Mouse (Mus musculus) lung, postnatal 4 days (tissue): ENCODE results near the gene Dnajc12.
A peak's percentile ranks its signal among the peaks of the same experiment; 100 is the strongest.
"Not testable (repeated sequence)": the region's sequence is repeated elsewhere in the genome, so short reads cannot be mapped to it uniquely, and the experiment has no call there.

Experiments used
- DNase-seq, 2 experiments: peaks; one replicate each; pipeline ENCODE4 v3.0.0; 2021

Dnajc12 gene

DNA sequence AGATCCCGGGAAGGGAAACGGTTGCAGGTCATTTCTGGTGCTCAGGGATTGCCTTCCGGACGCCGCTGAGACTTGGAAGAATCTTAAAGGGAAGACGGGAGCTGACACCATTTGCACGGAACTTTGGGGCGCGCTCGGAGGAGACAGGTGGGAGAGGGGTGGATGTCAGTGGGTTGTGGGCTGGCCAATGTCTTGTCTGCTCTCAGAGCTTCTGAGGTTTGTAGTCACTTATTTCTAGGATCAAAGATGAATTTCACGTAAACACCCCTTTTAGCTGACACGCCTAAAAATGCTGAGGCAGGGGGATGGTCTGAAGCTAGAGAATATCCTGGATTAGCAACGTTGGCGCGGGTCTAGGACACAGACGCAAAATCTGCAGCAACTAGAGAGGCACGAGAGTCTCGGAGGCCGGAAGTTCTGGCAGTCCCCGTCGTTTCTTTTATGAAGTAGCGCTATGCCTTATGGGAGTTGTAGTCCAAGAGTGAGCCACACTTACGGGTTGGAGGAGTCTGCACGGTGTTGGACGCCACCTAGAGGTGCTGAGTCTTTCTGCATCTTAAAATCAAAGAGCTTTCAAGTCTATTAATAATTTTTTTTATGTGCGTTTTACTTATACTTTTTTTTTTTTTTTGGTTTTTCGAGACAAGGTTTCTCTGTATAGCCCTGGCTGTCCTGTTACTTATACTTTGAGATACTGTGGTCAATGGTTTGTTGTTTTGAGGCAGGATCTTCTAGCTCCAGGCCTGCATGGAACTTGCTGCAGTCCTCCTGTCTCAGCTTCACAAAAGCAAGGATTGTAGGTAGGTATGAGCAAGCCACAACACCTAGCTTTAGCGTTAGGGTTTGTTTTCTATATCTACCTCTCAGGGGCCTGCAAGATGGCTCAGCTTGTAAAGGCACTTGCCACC is at the start of gene Dnajc12:
TSS of gene Dnajc12 (plus strand) at position 72 of the 908 bp plus-strand sequence.
- DNase-seq: peak; percentile 85 to 87

GRCm38 (mm10) chr10:63336901-63337300 is 45.3 kb upstream of the Dnajc12 start:
- no peak for DNase-seq

- no peak for DNase-seq
These were observed 44.9 kb upstream of the Dnajc12 start for GRCm38 (mm10) chr10:63337326-63337725.

GRCm38 (mm10) chr10:63337951-63338836 is 44.0 kb upstream of the Dnajc12 start:
- DNase-seq: peak; percentile 71 to 85

- peak; percentile 92 to 96 for DNase-seq
These were observed 43.2 kb upstream of the Dnajc12 start for GRCm38 (mm10) chr10:63338914-63339643.

- no peak for DNase-seq
These were observed 40.9 kb upstream of the Dnajc12 start for GRCm38 (mm10) chr10:63341351-63341750.

DNA sequence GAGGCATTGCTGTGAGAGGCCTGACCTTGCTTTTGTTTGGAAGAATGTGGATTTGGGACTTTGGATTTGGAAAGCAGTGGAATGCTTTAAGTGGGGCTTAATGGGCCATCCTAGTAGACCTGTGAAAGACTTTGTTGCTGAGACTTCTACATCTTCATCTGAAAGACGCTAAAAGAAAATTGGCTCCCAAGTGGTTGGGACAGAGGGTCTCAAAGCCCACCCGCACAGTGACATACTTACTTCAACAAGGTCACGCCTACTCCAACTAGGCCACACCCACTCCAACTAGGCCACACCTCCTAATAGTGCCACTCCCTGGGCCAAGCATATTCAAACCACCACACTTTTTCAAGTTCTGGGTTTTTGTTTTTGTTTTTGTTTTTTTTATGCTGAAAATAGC is 37.5 kb upstream of the Dnajc12 start:
- no peak for DNase-seq

DNA sequence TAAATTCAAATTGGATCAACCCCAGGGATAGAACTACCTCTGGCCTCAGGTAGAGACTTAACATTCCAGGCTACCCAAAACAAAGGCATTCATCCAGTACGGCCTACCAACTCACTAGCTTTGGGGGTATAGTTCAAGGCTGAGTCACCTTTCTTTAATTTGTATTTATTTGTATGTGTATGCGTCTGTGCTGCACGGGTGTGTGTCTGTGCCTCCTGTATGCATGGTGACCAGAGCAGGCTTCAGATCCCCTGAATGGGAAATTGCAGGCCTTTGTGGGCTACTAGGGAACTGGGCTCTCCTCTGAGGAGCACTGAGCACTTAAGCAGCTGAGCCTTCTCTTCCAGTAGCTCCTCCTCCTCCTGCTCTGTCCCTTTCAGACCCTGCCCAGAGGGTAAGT is 34.0 kb upstream of the Dnajc12 start:
- no peak for DNase-seq

GRCm38 (mm10) chr10:63350666-63351065 is 31.6 kb upstream of the Dnajc12 start:
- DNase-seq: no peak

DNA sequence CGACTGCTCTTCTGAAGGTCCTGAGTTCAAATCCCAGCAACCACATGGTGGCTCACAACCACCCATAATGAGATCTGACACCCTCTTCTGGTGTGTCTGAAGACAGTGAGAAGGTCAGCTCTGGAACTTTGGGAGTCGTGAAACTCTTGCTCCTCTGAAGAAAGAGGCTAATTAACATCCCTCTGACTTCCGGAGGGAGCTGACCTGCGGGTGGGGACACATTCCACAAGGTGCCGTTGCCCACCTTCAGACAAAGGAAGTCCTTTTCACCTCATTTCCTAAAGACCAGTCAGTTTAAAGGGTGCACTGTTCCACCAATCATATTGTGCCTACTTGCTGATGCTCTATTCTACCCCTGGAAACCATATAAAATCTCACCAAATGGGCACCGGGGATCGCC is 31.1 kb upstream of the Dnajc12 start:
- DNase-seq: not testable (repeated sequence)

DNA sequence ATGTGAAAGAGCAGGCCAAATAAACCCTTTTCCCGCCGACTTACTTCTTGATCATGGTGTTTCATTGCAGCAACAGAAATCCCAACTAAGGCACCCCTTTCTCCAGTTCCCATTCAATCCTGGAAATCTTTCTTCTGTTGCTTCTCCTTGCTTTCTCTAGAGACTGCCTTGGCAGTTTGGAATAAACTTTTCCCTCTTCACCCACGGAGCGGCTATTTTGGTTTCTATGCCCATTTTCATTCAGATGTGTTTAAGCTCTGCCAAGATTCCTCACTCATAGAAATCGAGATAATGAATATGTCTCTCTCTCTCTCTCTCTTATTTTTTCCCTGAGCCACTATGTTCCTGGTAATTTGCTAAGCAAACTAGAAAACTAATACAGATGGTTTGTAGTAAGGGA is 30.1 kb upstream of the Dnajc12 start:
- DNase-seq: no peak

GRCm38 (mm10) chr10:63360502-63360901 is 21.7 kb upstream of the Dnajc12 start:
- DNase-seq: no peak

- DNase-seq: no peak
These were observed 16.3 kb upstream of the Dnajc12 start for GRCm38 (mm10) chr10:63365918-63366455.

GRCm38 (mm10) chr10:63367386-63367785 is 14.9 kb upstream of the Dnajc12 start:
- no peak for DNase-seq

DNA sequence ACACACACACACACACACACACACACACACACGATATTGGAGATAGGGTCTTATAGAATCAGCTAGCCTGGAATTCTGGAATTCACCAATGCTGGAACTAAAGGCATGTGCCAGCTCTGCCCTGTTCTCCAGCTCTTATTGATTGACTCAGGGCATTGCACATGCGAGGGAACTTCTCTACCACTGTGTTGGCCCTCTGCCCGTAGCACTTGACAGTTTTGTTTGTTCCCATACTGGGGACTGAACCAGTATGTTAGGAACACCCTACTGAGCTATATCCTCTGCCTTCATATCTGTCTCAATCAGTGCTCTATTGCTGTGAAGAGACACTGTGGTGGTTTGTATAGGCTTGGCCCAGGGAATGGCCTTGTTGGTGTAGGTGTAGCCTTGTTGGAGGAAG is 14.2 kb upstream of the Dnajc12 start:
- no peak for DNase-seq

DNA sequence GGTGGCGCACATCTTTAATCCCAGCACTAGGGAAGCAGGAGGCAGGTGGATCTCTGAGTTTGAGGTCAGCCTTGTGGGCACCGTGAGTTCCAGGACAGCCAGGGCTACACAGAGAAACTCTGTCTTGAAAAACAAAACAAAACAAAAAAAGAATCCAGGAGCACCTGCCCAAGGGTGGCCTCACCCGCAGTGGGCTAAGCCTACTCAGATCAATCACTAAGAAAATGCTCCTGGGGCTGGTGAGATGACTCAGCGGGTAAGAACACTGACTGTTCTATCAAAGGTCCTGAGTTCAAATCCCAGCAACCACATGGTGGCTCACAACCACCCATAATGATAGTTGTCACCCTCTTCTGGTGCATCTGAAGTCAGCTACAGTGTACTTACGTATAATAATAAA is 5.9 kb upstream of the Dnajc12 start:
- DNase-seq: no peak

- peak; percentile 47 to 75 for DNase-seq
These were observed 4.8 kb upstream of the Dnajc12 start for GRCm38 (mm10) chr10:63377468-63377867.

- DNase-seq: no peak
These were observed 3.1 kb upstream of the Dnajc12 start for GRCm38 (mm10) chr10:63378948-63379680.

- DNase-seq: peak in 1 of 2 experiments; percentile 15
These were observed 554 bp upstream of the Dnajc12 start, which contains the start of gene Sirt1 for GRCm38 (mm10) chr10:63381498-63382280. Sirt1 (minus strand) TSS chr10:63381704.

DNA sequence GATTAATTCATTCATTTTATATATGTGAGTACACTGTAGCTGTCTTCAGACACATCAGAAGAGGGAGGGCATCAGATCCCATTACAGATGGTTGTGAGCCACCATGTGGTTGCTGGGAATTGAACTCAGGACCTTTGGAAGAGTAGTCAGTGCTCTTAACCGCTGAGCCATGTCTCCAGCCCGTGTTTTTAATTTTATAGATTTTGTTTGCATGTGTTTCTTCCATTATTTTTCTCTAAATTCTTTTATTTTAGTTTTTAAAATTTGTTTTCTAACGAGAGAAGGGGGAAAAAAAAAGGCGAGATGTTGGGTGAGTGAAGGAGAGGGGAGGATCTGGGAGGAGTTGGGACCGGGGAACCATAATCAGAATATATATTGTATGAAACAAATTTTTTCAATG is 3.7 kb downstream of the Dnajc12 start:
- not testable (repeated sequence) for DNase-seq

DNA sequence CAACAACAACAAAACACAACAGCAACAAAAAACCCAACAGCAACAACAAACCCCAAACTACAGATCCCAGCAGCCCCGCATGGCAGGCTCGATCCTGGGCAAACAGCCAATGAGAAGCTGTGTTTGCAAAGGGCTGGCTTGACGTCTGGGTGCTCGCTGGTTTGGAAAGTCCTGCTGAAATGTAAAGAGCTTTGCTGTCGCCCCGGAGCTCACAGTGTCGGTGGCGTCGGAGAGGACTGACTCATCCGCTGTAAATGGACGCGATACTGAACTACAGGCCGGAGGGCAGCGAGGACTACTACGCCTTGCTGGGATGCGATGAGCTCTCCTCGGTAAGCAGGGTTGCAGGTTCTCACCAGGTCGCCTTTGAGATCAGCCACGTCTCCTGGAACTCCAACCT is 4.2 kb downstream of the Dnajc12 start:
- peak; percentile 88 for DNase-seq
